Mouse (Mus musculus) splenic B cell, adult 2 months (primary cell): Measurements from ENCODE around the gene Gast.
"Not testable (repeated sequence)": the region's sequence is repeated elsewhere in the genome, so short reads cannot be mapped to it uniquely, and the experiment has no call there.

Experiments used
- DNase-seq: peaks from one replicate; pipeline ENCODE4 v3.0.0-alpha.2; 2011; ENCODE audit warnings: low read depth, low spot score
- H3K27me3 ChIP-seq: 2 replicates; pipeline ENCODE4 v1.6.1; 2012; ENCODE audit warnings: mild to moderate bottlenecking, low read length, moderate library complexity, mixed read lengths; ENCODE audit not compliant: control insufficient read depth, poor library complexity, insufficient read depth, severe bottlenecking
- H3K36me3 ChIP-seq: 2 replicates; pipeline ENCODE4 v1.6.1; 2012; ENCODE audit warnings: mild to moderate bottlenecking, low read length, moderate library complexity, mixed read lengths; ENCODE audit not compliant: control insufficient read depth, poor library complexity, insufficient read depth, severe bottlenecking

Gast gene

GRCm38 (mm10) chr11:100313424-100313823 lies 20.8 kb upstream of the Gast start:
- no peak for DNase-seq
- Histone ChIP-seq H3K36me3 (no peaks in the 10 kb centered on the region), H3K27me3 (no peaks in the 10 kb centered on the region)

GRCm38 (mm10) chr11:100315439-100315838 lies 18.8 kb upstream of the Gast start:
- no peaks in the 10 kb centered on the region for H3K27me3 ChIP-seq
- DNase-seq: no peak
- no peaks in the 10 kb centered on the region for H3K36me3 ChIP-seq

- no peaks in the 10 kb centered on the region for H3K27me3 ChIP-seq
- no peak for DNase-seq
- H3K36me3 ChIP-seq: peaks cover 9% of the 10 kb centered on the region
These were observed 16.3 kb upstream of the Gast start for GRCm38 (mm10) chr11:100317826-100318380.

- H3K36me3 ChIP-seq: peaks cover 9% of the 10 kb centered on the region
- H3K27me3 ChIP-seq: no peaks in the 10 kb centered on the region
- DNase-seq: no peak
These were observed 15.4 kb upstream of the Gast start for GRCm38 (mm10) chr11:100318529-100319451.

DNA sequence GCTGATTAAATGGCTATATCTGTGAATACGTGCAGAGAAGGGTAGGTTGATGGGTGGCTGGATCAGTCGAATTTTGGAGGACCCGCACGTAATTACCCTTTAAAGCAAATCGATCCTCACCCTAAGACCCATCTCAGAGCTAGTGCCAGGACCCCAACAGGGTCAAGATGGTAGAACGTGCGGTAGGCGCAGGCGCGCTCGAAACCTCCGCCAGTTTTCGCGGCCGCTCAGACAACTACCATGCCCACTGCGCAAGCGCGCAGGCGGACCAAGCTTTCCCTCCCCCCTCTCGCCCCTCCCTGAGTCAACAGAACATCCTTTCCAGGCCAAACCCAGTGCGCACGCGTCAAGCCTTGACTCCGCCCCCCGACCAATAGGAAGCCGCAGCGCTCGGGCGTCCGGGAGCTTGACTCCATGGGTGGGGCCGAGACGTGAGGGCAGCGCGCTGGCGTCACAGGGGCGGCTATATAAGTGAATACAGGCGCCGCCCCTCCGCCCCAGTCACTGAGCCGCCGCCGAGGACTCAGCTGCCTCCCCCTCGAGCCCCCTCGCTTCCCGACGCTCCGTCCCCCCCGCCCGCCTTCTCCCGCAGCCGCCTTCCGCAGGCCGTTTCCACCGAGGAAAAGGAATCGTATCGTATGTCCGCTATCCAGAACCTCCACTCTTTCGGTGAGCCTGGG lies 14.6 kb upstream of the Gast start, which contains the start of gene Eif1:
Gene Eif1, plus strand, starts transcription at position 394 of the 680 bp plus-strand sequence.
- DNase-seq: peak; percentile 100

DNA sequence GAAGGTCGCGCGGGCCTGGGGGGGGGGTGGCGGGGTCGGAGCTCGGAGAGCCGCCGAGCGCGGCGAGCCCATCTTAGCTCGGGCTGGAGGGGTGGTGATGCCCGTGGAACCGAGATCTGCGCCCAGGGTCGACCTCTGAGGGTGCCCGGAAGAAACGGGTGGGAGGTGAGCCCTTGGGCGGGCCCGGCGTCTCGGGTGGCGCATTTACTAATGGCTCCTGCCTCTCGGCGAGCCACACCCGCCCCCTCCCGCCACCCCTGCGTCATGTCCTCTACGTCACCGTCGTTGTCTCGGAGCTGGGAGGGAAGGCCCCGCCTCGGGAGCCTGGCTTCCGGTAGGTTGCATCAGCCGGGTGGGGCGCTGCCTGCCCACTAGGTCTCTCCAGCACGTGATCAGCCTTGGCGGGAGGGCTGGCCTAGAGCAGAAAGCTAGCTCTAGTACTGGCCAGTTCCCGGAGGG lies 14.0 kb upstream of the Gast start:
- peaks cover 9% of the 10 kb centered on the region for H3K36me3 ChIP-seq
- DNase-seq: peak; percentile 99
- H3K27me3 ChIP-seq: no peaks in the 10 kb centered on the region

More for the DNA sequence above, 14.6 kb upstream of the Gast start, which contains the start of gene Eif1:
- Histone ChIP-seq H3K36me3 (peaks cover 9% of the 10 kb centered on the region), H3K27me3 (no peaks in the 10 kb centered on the region)

- not testable (repeated sequence) for H3K36me3 ChIP-seq, H3K27me3 ChIP-seq
- peak; percentile 43 for DNase-seq
These were observed 13.4 kb upstream of the Gast start for GRCm38 (mm10) chr11:100320701-100321410.

- H3K36me3 ChIP-seq, H3K27me3 ChIP-seq: not testable (repeated sequence)
- peak; percentile 33 for DNase-seq
These were observed 12.5 kb upstream of the Gast start for GRCm38 (mm10) chr11:100321479-100322305.

DNA sequence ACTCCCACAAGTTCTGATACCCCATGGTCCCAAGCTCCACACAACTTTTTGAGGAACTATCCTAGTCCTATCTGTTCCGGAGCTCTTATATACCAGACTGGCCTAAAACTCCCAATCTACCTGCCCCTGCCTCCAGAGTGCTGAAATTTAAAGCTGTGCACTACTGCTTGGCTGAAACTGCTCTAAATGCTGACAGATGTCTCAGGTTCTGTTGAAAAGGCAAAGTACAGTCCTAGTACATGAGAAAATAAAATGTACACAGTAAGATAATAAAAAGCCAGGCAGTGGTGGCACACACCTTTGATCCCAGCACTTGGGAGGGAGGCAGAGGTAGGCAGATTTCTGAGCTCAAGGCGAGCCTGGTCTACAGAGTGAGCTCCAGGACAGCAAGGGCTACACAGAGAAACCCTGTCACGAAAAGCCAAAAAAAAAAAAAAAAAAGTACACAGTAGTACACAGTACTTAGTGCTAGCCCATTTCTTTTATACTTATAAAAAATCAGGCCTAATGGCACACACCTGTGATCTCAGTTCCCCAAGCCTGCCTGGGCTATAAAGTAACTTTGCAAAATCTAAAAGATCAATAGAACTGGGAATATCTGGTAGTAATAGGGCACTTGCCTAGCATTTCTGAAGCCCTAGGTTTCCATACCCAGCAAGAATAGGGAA lies 11.5 kb upstream of the Gast start:
- peaks cover 9% of the 10 kb centered on the region for H3K36me3 ChIP-seq
- no peaks in the 10 kb centered on the region for H3K27me3 ChIP-seq
- DNase-seq: peak; percentile 24

DNA sequence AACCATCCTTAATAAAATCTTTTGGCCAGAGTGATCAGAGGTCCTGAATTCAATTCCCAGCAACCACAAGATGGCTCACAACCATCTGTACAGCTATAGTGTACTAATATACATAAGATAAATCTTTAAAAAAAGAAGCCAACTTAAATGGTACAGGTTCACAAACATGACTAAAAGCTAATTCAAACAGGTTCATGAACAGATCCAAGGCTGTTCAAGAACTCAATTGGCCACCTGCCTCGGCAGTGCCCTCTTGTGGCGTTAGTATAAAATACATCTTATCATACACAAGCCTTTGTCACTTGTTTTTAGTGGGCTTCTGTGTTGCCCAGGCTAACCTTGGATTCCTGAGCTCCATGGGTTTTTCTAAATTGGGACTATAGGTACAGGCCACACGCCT lies 10.6 kb upstream of the Gast start:
- peaks cover 9% of the 10 kb centered on the region for H3K36me3 ChIP-seq
- peak; percentile 87 for DNase-seq
- H3K27me3 ChIP-seq: no peaks in the 10 kb centered on the region

GRCm38 (mm10) chr11:100325062-100325629 lies 9.1 kb upstream of the Gast start:
- peaks cover 9% of the 10 kb centered on the region for H3K36me3 ChIP-seq
- no peaks in the 10 kb centered on the region for H3K27me3 ChIP-seq
- DNase-seq: peak; percentile 44

- Histone ChIP-seq H3K27me3 (no peaks in the 10 kb centered on the region), H3K36me3 (peaks cover 1% of the 10 kb centered on the region; the same call in 1 of the 2 replicates)
- DNase-seq: no peak
These were observed 6.9 kb upstream of the Gast start for GRCm38 (mm10) chr11:100327316-100327715.

DNA sequence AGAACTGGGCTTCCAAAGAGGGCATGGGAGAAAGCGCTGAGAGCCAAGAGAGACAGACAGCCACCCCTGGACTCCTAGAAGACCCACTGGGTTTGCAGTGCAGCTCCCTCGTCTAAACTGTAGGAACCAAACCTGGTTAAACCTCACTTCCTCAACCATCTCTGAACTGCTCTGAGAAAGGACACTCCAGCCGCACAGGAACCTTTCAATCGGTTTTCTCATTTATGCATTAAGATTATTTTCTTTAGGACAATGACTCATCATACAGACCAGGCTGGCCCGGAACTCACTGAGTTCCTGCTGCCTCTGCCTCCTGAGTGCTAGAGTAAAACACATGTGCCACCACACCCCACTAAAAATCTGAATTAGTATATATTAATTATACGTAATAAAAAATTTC lies 6.4 kb upstream of the Gast start:
- no peaks in the 10 kb centered on the region for H3K36me3 ChIP-seq
- no peak for DNase-seq

More for the DNA sequence above, 6.4 kb upstream of the Gast start:
- H3K27me3 ChIP-seq: no peaks in the 10 kb centered on the region
